Mouse (Mus musculus) CD8-positive naive resting alpha-beta T cell, adult 2 months (primary cell): ENCODE measurements at regions not wholly inside any gene's neighbourhood (a gene's known extent, or its start where the extent isn't known, plus 50 kb on each side); places are given as distances from the start of the nearest gene placed in this dataset.

ENCODE experiments used
- DNase-seq, 2 experiments: peaks; one replicate each; pipeline ENCODE4 v3.0.0; 2022; ENCODE audit warnings: low read depth in 2 of 2, low spot score in 2 of 2

GRCm38 (mm10) chr17:50432559-50432958 lies 76.6 kb upstream of the Plcl2 start:
- no peak for DNase-seq

- DNase-seq: no peak
These were observed 70.2 kb upstream of the Plcl2 start for GRCm38 (mm10) chr17:50438960-50439359.

GRCm38 (mm10) chr17:50439365-50439764 lies 69.8 kb upstream of the Plcl2 start:
- DNase-seq: no peak

GRCm38 (mm10) chr17:50442062-50442461 lies 67.1 kb upstream of the Plcl2 start:
- DNase-seq: no peak

GRCm38 (mm10) chr17:50442905-50443304 lies 66.3 kb upstream of the Plcl2 start:
- DNase-seq: no peak

- no peak for DNase-seq
These were observed 65.7 kb upstream of the Plcl2 start for GRCm38 (mm10) chr17:50443376-50444022.

- no peak for DNase-seq
These were observed 65.2 kb upstream of the Plcl2 start for GRCm38 (mm10) chr17:50444023-50444389.

- no peak for DNase-seq
These were observed 60.5 kb upstream of the Plcl2 start for GRCm38 (mm10) chr17:50448693-50449092.

- no peak for DNase-seq
These were observed 57.6 kb upstream of the Plcl2 start for GRCm38 (mm10) chr17:50451606-50452005.

GRCm38 (mm10) chr17:50453524-50453923 lies 55.7 kb upstream of the Plcl2 start:
- no peak for DNase-seq

- DNase-seq: no peak
These were observed 55.2 kb upstream of the Plcl2 start for GRCm38 (mm10) chr17:50453956-50454355.

GRCm38 (mm10) chr17:50454917-50455316 lies 54.3 kb upstream of the Plcl2 start:
- no peak for DNase-seq

- DNase-seq: no peak
These were observed 53.5 kb upstream of the Plcl2 start for GRCm38 (mm10) chr17:50455719-50456118.

- DNase-seq: no peak
These were observed 52.0 kb upstream of the Plcl2 start for GRCm38 (mm10) chr17:50457053-50457697.

- no peak for DNase-seq
These were observed 51.0 kb upstream of the Plcl2 start for GRCm38 (mm10) chr17:50458232-50458631.
